9 mouse cellular contexts compared by ENCODE assay signal in genomic region chr12:99150126-99150525, GRCm38 (mm10).
DNase-seq lines count a peak whose midpoint lies in the region; ATAC-seq and TF ChIP-seq lines count a peak whose summit lies in the region.
"Had no signal": no experiment of that assay in that cellular context is flagged by ENCODE, and none has a peak within 500 bp of the region (broad histone marks: within the 10 kb centered on the region; RNA-seq: fewer than 3 reads in every experiment).

No protein-coding gene starts in this region.

- H3K4me3 ChIP-seq in MEL (ENCODE audit: control insufficient read depth in 1 of 2, insufficient read depth in 1 of 2, low read depth in 2 of 2, low read length in 2 of 2) = no peak overlapping the region
- no peak overlapping the region for H3K4me3 ChIP-seq in midbrain, embryonic 14.5 days (replicated peaks; ENCODE audit: low read depth, low read length)
- H3K4me3 ChIP-seq: megakaryocyte, embryonic 14.5 days had no signal

- no peak for TF ChIP-seq POLR2A in MEL (IDR thresholded peaks at IDR 0.05; ENCODE audit: control insufficient read depth in 1 of 2, insufficient read depth in 1 of 2, low read depth in 1 of 2, low read length in 2 of 2, poor library complexity in 1 of 2)
- no peak for TF ChIP-seq POLR2A in brain, embryonic 14.5 days (IDR thresholded peaks at IDR 0.05; ENCODE audit: borderline replicate concordance, extremely low read depth, insufficient read depth, insufficient read length, poor library complexity, severe bottlenecking)

- H3K27me3 ChIP-seq in MEL (ENCODE audit: control insufficient read depth in 1 of 2, insufficient read depth in 2 of 2, low read length in 2 of 2) = no peaks in the 10 kb centered on the region
- no peaks in the 10 kb centered on the region for H3K27me3 ChIP-seq in splenic B cell, adult 2 months (ENCODE audit: control insufficient read depth, insufficient read depth, low read length, poor library complexity, severe bottlenecking)
- H3K27me3 ChIP-seq in midbrain, embryonic 14.5 days (ENCODE audit: control insufficient read depth, insufficient read depth, low read length) = no peaks in the 10 kb centered on the region

- no peak overlapping the region for H3K27ac ChIP-seq in MEL (ENCODE audit: control insufficient read depth, low read depth, low read length)
- H3K27ac ChIP-seq in midbrain, embryonic 14.5 days (replicated peaks; ENCODE audit: low read depth, low read length) = no peak overlapping the region

- no peaks in the 10 kb centered on the region for H3K79me2 ChIP-seq in MEL (ENCODE audit: control insufficient read depth, insufficient read depth, low read length, poor library complexity)

- DNase-seq in layer of hippocampus, adult 11-12 months (ENCODE audit: low spot score) = peak; percentile 44
- DNase-seq in layer of hippocampus, adult 9-10 months (ENCODE audit: low spot score) = no peak
- DNase-seq in MEL (ENCODE audit: low read depth, low spot score) = peak; percentile 54
- DNase-seq in brain, embryonic 14.5 days (ENCODE audit: low read depth) = no peak
- peak; percentile 17 to 28 for DNase-seq in heart, adult 9 months (ENCODE audit: low spot score in 2 of 2)
- peak; percentile 31 for DNase-seq in lung, postnatal 25 days (ENCODE audit: low spot score)
- peak; percentile 72 for DNase-seq in splenic B cell, adult 2 months (ENCODE audit: low read depth, low spot score)
- no peak for DNase-seq in midbrain, embryonic 14.5 days

- no peak overlapping the region for H3K9ac ChIP-seq in MEL (ENCODE audit: control insufficient read depth, low read depth, low read length, poor library complexity, severe bottlenecking)
- H3K9ac ChIP-seq in midbrain, embryonic 14.5 days (replicated peaks; ENCODE audit: low read length) = no peak overlapping the region

- H3K36me3 ChIP-seq in MEL (ENCODE audit: control insufficient read depth in 1 of 2, insufficient read depth in 2 of 2, low read length in 2 of 2) = no peaks in the 10 kb centered on the region
- no peaks in the 10 kb centered on the region for H3K36me3 ChIP-seq in splenic B cell, adult 2 months (ENCODE audit: control insufficient read depth, insufficient read depth, low read length, poor library complexity, severe bottlenecking)
- H3K36me3 ChIP-seq in midbrain, embryonic 14.5 days (ENCODE audit: control insufficient read depth, insufficient read depth, low read length) = no peaks in the 10 kb centered on the region

- H3K9me3 ChIP-seq in MEL (replicated peaks; ENCODE audit: insufficient read depth, low read length) = no peaks in the 10 kb centered on the region
- H3K9me3 ChIP-seq in midbrain, embryonic 14.5 days (ENCODE audit: control insufficient read depth, low read length) = no peaks in the 10 kb centered on the region

- H3K4me1 ChIP-seq in MEL (ENCODE audit: control insufficient read depth in 1 of 2, insufficient read depth in 2 of 2, low read length in 2 of 2) = no peaks in the 10 kb centered on the region
- H3K4me1 ChIP-seq in midbrain, embryonic 14.5 days (ENCODE audit: control insufficient read depth, insufficient read depth, low read length) = 0 out of 2 replicates have a peak, but pooled peaks cover 5% of the 10 kb centered on the region
- H3K4me1 ChIP-seq: megakaryocyte, embryonic 14.5 days had no signal

- TF ChIP-seq RAD21 in MEL (IDR thresholded peaks at IDR 0.05; ENCODE audit: low read depth, low read length) = peak; percentile 57

- 53% methylated on average over 4 of the region's 4 CpGs for WGBS in midbrain, embryonic 14.5 days

- no peak for TF ChIP-seq EP300 in MEL (IDR thresholded peaks at IDR 0.05; ENCODE audit: low read depth in 1 of 2, low read length in 2 of 2)

- TF ChIP-seq CTCF in MEL (IDR thresholded peaks at IDR 0.05 in 2 of 3, conservative IDR thresholded peaks at IDR 0.05 in 1 of 3; ENCODE audit: control insufficient read depth in 1 of 3, insufficient read depth in 1 of 3, low read depth in 2 of 3, low read length in 3 of 3, poor library complexity in 1 of 3, severe bottlenecking in 1 of 3) = peak; percentile 82 to 95 (median 85)
- peak; percentile 67 for TF ChIP-seq CTCF in brain, embryonic 14.5 days (IDR thresholded peaks at IDR 0.05; ENCODE audit: borderline replicate concordance, extremely low read depth, insufficient read depth, insufficient read length)

- no peak for ATAC-seq in midbrain, embryonic 14.5 days (ENCODE audit: low FRiP score, low TSS enrichment)

- no peak overlapping the region for H3K4me2 ChIP-seq in midbrain, embryonic 14.5 days (ENCODE audit: low read length)

TF ChIP-seq in MEL, 35 proteins besides CTCF, POLR2A, EP300 and RAD21:
- no peak for TF ChIP-seq HCFC1 (IDR thresholded peaks at IDR 0.05; ENCODE audit: low read depth, low read length)
- TF ChIP-seq ELF1 (IDR thresholded peaks at IDR 0.05; ENCODE audit: low read depth, low read length) = no peak
- TF ChIP-seq ZC3H11A (IDR thresholded peaks at IDR 0.05; ENCODE audit: low read depth, low read length) = peak; percentile 58
- no peak for TF ChIP-seq GABPA (IDR thresholded peaks at IDR 0.05; ENCODE audit: low read depth, low read length)
- no peak for TF ChIP-seq TBP (IDR thresholded peaks at IDR 0.05; ENCODE audit: low read depth, low read length)
- TF ChIP-seq SIN3A (IDR thresholded peaks at IDR 0.05; ENCODE audit: low read length) = no peak
- TF ChIP-seq POLR2AphosphoS2 (IDR thresholded peaks at IDR 0.05; ENCODE audit: low read length) = no peak
- no peak for TF ChIP-seq GATA1 (IDR thresholded peaks at IDR 0.05; ENCODE audit: low read depth, low read length)
- TF ChIP-seq SMC3 (IDR thresholded peaks at IDR 0.05; ENCODE audit: low read depth, low read length) = peak; percentile 89
- TF ChIP-seq CHD2 (IDR thresholded peaks at IDR 0.05; ENCODE audit: low read length) = no peak
- no peak for TF ChIP-seq MEF2A (IDR thresholded peaks at IDR 0.05; ENCODE audit: extremely low read depth, insufficient replicate concordance, low read depth, low read length, poor library complexity, severe bottlenecking)
- no peak for TF ChIP-seq TAL1 (IDR thresholded peaks at IDR 0.05; ENCODE audit: low read length)
- TF ChIP-seq ZNF384 (IDR thresholded peaks at IDR 0.05; ENCODE audit: low read depth, low read length) = no peak

Comparison
In these comparisons a context has a peak if more than half of its experiments do, and no peak if none do; other contexts are left out.
1. DNase-seq: peak in layer of hippocampus, adult 11-12 months (single experiment), MEL (single experiment), heart, adult 9 months (2 of 2), lung, postnatal 25 days (single experiment) and splenic B cell, adult 2 months (single experiment); none in layer of hippocampus, adult 9-10 months (single experiment), brain, embryonic 14.5 days (single experiment) and midbrain, embryonic 14.5 days (single experiment).